Mouse (Mus musculus): ENCODE measurements around the gene Polr3gl. TPM values are rescaled to one million over a fixed set of nuclear protein-coding genes. Genes with fewer than 3 reads are reported as not detected.

Gene Polr3gl
- polyA plus RNA-seq, 1 experiment from 2014 or later = 39.8 TPM

DNA sequence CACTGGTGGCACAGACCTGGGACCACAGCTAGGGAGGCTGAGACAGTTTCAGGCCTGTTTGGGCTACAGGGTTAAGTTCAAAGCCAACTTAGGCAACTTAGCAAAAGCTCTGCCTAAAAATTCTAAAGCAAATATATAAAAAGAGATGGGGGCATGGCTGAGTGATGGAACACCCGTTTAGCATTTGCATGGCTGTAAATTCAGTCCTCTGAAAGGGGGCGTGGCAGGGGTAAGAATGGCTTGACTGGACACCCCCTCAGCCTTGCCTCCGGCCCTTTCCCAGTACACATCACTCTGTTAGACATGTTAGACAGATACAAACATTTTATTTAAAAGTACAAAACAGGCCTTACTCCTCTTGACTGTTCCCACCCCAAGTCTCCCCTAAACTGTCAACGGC is 16.4 kb downstream of the Polr3gl start:
- Histone ChIP-seq H3K9me3 (replicated peaks) (no peaks in the 10 kb centered on the region), H3K4me1 (peaks cover 55% of the 10 kb centered on the region), H3K27ac (peak overlapping the region; percentile 98), H3K27me3 (peaks cover 5% of the 10 kb centered on the region; the same call in 1 of the 2 replicates), H3K4me3 (replicated peaks) (no peak overlapping the region), H3K4me2 (peak overlapping the region; percentile 57), H3K9ac (peak overlapping the region; percentile 29; the same call in 1 of the 2 replicates), H3K36me3 (no peaks in the 10 kb centered on the region)
- 48% methylated on average over 4 of the region's 4 CpGs for WGBS
- no peak for ATAC-seq (replicated peaks; ENCODE audit: low FRiP score)

- H3K27me3 ChIP-seq = peaks cover 5% of the 10 kb centered on the region; the same call in 1 of the 2 replicates
- peak within 1 kb of the TSS; percentile 57 for H3K4me2 ChIP-seq
- ATAC-seq (replicated peaks; ENCODE audit: low FRiP score) = peak; percentile 94
- peak within 1 kb of the TSS; percentile 98 for H3K27ac ChIP-seq
- WGBS = 7% methylated on average over 17 of the region's 17 CpGs
- peak within 1 kb of the TSS; percentile 29; the same call in 1 of the 2 replicates for H3K9ac ChIP-seq
- H3K9me3 ChIP-seq (replicated peaks) = no peaks in the 10 kb centered on the region
- peaks cover 56% of the 10 kb centered on the region for H3K4me1 ChIP-seq
- H3K4me3 ChIP-seq (replicated peaks) = peak within 1 kb of the TSS; percentile 29
- no peaks in the 10 kb centered on the region for H3K36me3 ChIP-seq
Measured at GRCm38 (mm10) chr3:96576690-96577541, 17.1 kb downstream of the Polr3gl start, which contains the start of gene Gm16253. Gm16253 (plus strand) TSS chr3:96576984.

DNA sequence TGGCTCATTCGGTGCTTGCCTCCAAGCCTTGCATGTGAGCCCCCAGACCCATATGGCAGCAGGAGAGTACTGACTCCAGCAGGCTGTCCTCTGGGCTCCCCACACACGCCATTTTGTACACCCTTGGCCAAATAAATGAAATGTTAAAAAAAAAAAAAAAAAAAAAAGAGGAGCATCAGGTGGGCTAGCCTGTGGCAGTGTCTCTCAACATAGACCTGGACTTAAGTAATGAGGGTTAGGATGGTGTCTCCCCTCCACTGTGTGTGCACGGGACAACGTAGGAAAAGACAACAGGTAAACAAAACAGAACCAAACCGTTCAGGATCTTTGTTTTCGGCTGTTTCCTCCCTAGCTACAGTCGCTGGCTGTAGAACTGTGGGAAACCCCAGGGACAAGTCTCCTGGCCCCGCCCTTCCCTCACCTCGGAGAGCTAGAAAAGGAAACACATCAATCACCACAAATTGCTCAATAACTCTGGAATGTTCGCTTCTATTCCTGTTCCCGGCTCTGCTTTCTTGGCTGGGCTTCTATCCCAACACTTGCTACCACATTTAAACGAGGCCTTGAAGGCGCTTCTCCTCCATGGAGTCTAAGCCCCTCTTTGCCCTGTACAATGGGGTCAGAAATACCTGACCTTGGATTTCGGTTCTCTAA is 17.8 kb downstream of the Polr3gl start:
- Histone ChIP-seq H3K4me1 (peaks cover 58% of the 10 kb centered on the region), H3K27ac (peak overlapping the region; percentile 98), H3K4me2 (peak overlapping the region; percentile 57), H3K4me3 (replicated peaks) (peak overlapping the region; percentile 29), H3K9me3 (replicated peaks) (no peaks in the 10 kb centered on the region), H3K9ac (0 out of 2 replicates have a peak overlapping the region, but pooled peaks have one; percentile 15), H3K36me3 (no peaks in the 10 kb centered on the region), H3K27me3 (peaks cover under 1% of the 10 kb centered on the region; the same call in 1 of the 2 replicates)
- peak; percentile 40 for ATAC-seq (replicated peaks; ENCODE audit: low FRiP score)
- WGBS = 26% methylated on average over 14 of the region's 14 CpGs

DNA sequence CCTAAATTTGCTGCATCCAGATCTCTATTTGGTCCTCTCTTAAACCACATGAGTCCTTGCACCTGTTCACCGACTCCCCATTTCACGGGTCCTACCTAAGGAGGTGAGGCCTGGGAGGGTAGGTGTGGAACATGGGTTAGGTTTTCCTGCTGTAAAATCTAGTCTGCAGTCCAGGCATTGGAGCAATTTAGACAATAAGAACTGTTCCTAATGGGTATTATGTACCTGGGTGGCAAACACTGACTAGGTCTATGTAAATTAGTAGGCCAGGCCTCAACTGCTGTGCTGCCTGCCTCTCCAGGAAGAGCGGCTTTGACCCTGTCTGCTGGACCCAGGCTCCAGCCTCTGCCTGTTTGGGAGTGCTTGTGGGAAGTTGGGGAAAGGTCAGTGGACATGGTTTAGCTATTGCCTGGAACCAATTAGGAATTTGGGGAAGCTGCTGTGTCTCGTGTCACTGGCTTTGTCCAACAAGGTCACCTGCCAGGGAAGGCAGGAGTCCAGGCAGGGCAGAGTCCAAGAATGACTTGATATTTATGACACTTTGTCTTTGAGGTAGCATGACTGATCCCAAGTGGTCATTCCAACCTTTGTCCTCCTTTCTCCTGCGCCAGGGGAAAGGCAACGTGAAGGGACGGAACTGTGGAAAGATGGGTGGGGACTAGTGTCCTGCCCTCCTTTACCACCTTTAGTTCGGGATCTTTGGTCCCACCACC is 18.6 kb downstream of the Polr3gl start:
- no peaks in the 10 kb centered on the region for H3K27me3 ChIP-seq
- ATAC-seq (replicated peaks; ENCODE audit: low FRiP score) = no peak
- 83% methylated on average over 8 of the region's 8 CpGs for WGBS
- H3K27ac ChIP-seq = peak overlapping the region; percentile 98
- H3K4me1 ChIP-seq = peaks cover 52% of the 10 kb centered on the region
- no peaks in the 10 kb centered on the region for H3K9me3 ChIP-seq (replicated peaks)
- H3K4me3 ChIP-seq (replicated peaks) = no peak overlapping the region
- H3K4me2 ChIP-seq = peak overlapping the region; percentile 57
- no peaks in the 10 kb centered on the region for H3K36me3 ChIP-seq
- H3K9ac ChIP-seq = no peak overlapping the region

DNA sequence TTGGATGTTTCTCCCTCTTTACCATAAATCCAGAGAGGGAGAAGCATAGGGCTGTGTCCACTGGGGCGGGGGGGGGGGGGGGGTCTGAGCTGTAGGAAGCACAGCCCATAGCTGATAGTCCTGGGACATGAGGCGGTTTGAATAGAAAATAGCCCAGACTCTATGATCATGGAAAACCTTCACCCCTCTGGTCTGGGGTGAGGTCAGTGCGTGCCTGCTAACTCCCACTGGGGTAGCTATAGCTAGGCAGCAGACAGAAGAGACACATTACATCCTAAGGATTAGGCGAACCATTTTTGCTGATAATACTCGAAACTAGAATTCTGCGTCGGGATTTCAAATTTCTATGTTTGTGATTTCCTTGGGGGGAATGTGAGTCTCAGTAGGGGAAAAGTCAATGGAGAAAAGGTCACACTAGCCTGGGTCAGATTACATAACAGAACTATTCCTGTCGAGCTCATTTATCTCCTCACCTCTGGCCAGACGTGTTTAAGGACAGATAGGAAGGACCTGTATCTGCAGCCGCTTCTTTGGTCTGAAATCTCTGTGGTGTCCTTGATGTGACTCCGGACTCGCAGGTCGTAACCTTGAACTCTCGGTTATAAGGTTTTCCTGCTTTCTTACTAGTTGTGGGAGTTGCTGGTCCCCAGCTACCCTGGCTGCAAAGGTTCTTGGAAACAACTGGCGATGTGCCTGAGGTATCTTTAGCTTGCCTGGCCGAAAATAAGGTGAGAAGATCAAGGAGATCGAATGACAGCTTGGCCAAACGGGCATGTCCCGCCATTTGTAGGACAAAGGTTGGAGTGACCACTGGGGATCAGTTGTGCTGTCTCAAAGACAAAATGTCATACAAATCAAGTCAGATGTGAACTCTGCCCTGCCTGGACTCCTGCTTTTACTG is 20.1 kb downstream of the Polr3gl start:
- no peak overlapping the region for H3K4me2 ChIP-seq
- no peak overlapping the region for H3K27ac ChIP-seq
- 67% methylated on average over 19 of the region's 19 CpGs for WGBS
- no peak overlapping the region for H3K9ac ChIP-seq
- H3K4me1 ChIP-seq = peaks cover 51% of the 10 kb centered on the region
- H3K36me3 ChIP-seq = no peaks in the 10 kb centered on the region
- no peak overlapping the region for H3K4me3 ChIP-seq (replicated peaks)
- no peak for ATAC-seq (replicated peaks; ENCODE audit: low FRiP score)
- no peaks in the 10 kb centered on the region for H3K27me3 ChIP-seq
- H3K9me3 ChIP-seq (replicated peaks) = no peaks in the 10 kb centered on the region

- no peak for ATAC-seq (replicated peaks; ENCODE audit: low FRiP score)
- no peak overlapping the region for H3K9ac ChIP-seq
- H3K9me3 ChIP-seq (replicated peaks) = no peaks in the 10 kb centered on the region
- H3K4me3 ChIP-seq (replicated peaks) = no peak overlapping the region
- peaks cover 49% of the 10 kb centered on the region for H3K4me1 ChIP-seq
- no peaks in the 10 kb centered on the region for H3K27me3 ChIP-seq
- no peaks in the 10 kb centered on the region for H3K36me3 ChIP-seq
- WGBS = 72% methylated on average over 16 of the region's 16 CpGs
- no peak overlapping the region for H3K4me2 ChIP-seq
- peak overlapping the region; percentile 72 for H3K27ac ChIP-seq
Measured at GRCm38 (mm10) chr3:96571896-96572698, 21.9 kb downstream of the Polr3gl start.

DNA sequence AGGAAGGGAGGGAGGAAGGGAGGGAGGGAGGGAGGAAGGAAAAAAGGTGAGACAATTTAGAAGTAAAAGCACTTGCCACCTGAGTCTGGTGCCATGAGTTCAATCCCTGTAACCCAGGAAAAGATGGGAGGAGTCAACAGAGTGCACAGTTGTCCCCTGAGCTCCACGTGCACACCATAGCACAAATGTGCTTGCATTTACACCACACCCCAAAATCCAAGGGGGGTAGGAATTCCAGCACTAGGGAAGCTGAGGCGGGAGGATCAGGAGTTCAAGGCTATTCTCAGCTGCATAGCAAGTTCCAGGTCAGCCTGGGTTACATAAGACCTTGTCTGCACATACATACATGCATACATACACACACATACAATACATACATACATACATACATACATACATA is 22.6 kb downstream of the Polr3gl start:
- H3K4me2 ChIP-seq = no peak overlapping the region
- H3K9me3 ChIP-seq (replicated peaks) = no peaks in the 10 kb centered on the region
- no peaks in the 10 kb centered on the region for H3K36me3 ChIP-seq
- 77% methylated on average over 2 of the region's 2 CpGs for WGBS
- peak overlapping the region; percentile 72; the same call in 1 of the 2 replicates for H3K27ac ChIP-seq
- H3K9ac ChIP-seq = no peak overlapping the region
- no peak for ATAC-seq (replicated peaks; ENCODE audit: low FRiP score)
- H3K27me3 ChIP-seq = no peaks in the 10 kb centered on the region
- H3K4me3 ChIP-seq (replicated peaks) = no peak overlapping the region
- peaks cover 49% of the 10 kb centered on the region for H3K4me1 ChIP-seq

- no peak for ATAC-seq (replicated peaks; ENCODE audit: low FRiP score)
- Histone ChIP-seq H3K9ac (no peak overlapping the region), H3K27me3 (no peaks in the 10 kb centered on the region), H3K4me1 (peaks cover 44% of the 10 kb centered on the region), H3K4me3 (replicated peaks) (no peak overlapping the region), H3K27ac (peak overlapping the region; percentile 66), H3K36me3 (no peaks in the 10 kb centered on the region), H3K4me2 (no peak overlapping the region), H3K9me3 (replicated peaks) (no peaks in the 10 kb centered on the region)
- 75% methylated on average over 7 of the region's 7 CpGs for WGBS
Measured at GRCm38 (mm10) chr3:96570643-96571042, 23.3 kb downstream of the Polr3gl start.

GRCm38 (mm10) chr3:96569966-96570605 is 23.9 kb downstream of the Polr3gl start:
- H3K27ac ChIP-seq = peak overlapping the region; percentile 66; the same call in 1 of the 2 replicates

DNA sequence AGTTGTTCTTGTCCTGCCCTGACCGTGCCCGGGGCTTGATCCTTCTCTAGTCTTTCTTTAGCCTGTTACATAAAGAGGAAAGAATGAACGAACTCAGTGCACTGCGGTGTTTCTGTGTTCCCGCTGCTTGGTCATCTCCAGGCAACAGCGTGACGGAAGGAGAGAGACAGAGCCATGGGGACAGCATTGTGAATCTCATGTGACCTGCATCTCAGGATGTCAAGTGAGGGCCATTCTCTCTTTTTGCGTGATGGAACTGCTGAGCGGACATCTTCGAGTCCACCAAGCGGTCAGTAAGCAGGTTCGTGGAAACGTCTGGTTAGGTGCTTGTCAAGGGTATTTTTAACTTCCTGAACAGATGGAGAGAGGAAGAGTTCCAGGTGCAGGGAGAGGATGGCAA is 24.5 kb downstream of the Polr3gl start:
- H3K4me1 ChIP-seq = peaks cover 46% of the 10 kb centered on the region
- peak overlapping the region; percentile 3; the same call in 1 of the 2 replicates for H3K27ac ChIP-seq
- ATAC-seq (replicated peaks; ENCODE audit: low FRiP score) = no peak
- H3K27me3 ChIP-seq = no peaks in the 10 kb centered on the region
- no peak overlapping the region for H3K9ac ChIP-seq
- H3K36me3 ChIP-seq = no peaks in the 10 kb centered on the region
- no peak overlapping the region for H3K4me2 ChIP-seq
- H3K4me3 ChIP-seq (replicated peaks) = no peak overlapping the region
- 94% methylated on average over 13 of the region's 13 CpGs for WGBS
- no peaks in the 10 kb centered on the region for H3K9me3 ChIP-seq (replicated peaks)

More at GRCm38 (mm10) chr3:96569966-96570605, 23.9 kb downstream of the Polr3gl start:
- Histone ChIP-seq H3K9ac (no peak overlapping the region), H3K4me1 (peaks cover 42% of the 10 kb centered on the region), H3K4me3 (replicated peaks) (no peak overlapping the region), H3K9me3 (replicated peaks) (no peaks in the 10 kb centered on the region), H3K36me3 (no peaks in the 10 kb centered on the region), H3K4me2 (no peak overlapping the region), H3K27me3 (no peaks in the 10 kb centered on the region)
- 87% methylated on average over 11 of the region's 11 CpGs for WGBS
- no peak for ATAC-seq (replicated peaks; ENCODE audit: low FRiP score)

All from kidney, embryonic 15.5 days (tissue).